Mouse (Mus musculus) heart, adult 2 months (tissue): ENCODE data around the gene Agap1.

Experiments used
- CTCF ChIP-seq: fragments of 200-600 bp; IDR thresholded peaks from 2 replicates; pipeline ENCODE4 v1.8.1; 2022; ENCODE audit warnings: antibody characterized with exemption, mild to moderate bottlenecking, moderate library complexity
- EP300 ChIP-seq: fragments of 200-500 bp; IDR thresholded peaks from 2 replicates; pipeline ENCODE4 v1.6.1; 2011; ENCODE audit warnings: low read depth, low read length, control low read depth; ENCODE audit not compliant: insufficient read depth
- POLR2A ChIP-seq: fragments of 200-500 bp; IDR thresholded peaks from 2 replicates; pipeline ENCODE4 v1.6.1; 2011; ENCODE audit warnings: mild to moderate bottlenecking, low read depth, low read length, control low read depth; ENCODE audit not compliant: insufficient read depth

DNA sequence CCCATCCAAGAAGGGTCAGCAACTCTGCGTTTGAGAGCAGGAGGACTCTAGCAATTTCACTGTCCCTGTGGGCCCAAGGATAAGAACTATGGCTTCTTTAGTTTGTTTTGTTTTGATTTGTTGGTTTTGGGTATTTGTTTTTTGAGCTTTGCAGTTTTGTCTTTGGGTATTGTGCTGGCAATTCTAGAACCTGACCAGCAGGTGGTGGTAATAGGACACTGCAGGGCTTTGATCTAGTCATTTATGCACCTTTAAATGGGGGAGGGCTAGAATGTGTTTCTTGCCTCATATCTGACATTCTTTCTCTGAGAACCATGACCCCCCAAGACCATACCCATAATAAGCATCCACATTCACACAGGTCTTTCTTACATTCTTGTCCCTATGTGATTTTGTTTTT lies 315.7 kb downstream of the Agap1 start:
- TF ChIP-seq CTCF, result peak; percentile 68
- TF ChIP-seq POLR2A, result no peak
- TF ChIP-seq EP300, result no peak
